Mouse (Mus musculus): ENCODE results near the gene Ugt1a1.

Gene Ugt1a1

GRCm38 (mm10) chr1:88235046-88235893, 23.5 kb downstream of the Ugt1a1 start:
- no peak for DNase-seq (ENCODE audit: low spot score)

- no peak for DNase-seq (ENCODE audit: low spot score)
These were observed 24.2 kb downstream of the Ugt1a1 start for GRCm38 (mm10) chr1:88235894-88236415.

- DNase-seq (ENCODE audit: low spot score): no peak
These were observed 25.6 kb downstream of the Ugt1a1 start for GRCm38 (mm10) chr1:88237311-88237710.

DNA sequence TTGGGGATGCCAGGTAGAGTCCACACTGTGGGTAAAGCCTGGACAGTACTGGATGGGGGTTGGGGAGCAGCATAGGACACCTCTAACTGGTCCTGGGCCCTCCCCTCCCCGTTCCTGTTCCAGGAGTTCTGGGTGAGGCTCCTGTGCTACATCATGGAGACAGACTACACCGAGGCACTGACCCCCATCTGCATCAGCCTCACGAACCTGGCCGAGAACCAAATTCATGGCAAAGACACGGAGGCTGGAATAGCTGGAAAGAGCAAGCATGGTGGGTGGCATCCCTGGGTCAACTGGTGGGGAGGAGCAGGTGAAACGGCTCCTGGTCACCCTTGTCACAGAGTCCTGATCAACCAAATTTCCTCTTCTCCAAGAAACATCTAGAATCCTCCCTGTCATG, 27.0 kb downstream of the Ugt1a1 start:
- no peak for DNase-seq (ENCODE audit: low spot score)

- no peak for DNase-seq (ENCODE audit: low spot score)
These were observed 28.3 kb downstream of the Ugt1a1 start for GRCm38 (mm10) chr1:88240072-88240471.

- no peak for DNase-seq (ENCODE audit: low spot score)
These were observed 28.8 kb downstream of the Ugt1a1 start for GRCm38 (mm10) chr1:88240579-88240978.

DNA sequence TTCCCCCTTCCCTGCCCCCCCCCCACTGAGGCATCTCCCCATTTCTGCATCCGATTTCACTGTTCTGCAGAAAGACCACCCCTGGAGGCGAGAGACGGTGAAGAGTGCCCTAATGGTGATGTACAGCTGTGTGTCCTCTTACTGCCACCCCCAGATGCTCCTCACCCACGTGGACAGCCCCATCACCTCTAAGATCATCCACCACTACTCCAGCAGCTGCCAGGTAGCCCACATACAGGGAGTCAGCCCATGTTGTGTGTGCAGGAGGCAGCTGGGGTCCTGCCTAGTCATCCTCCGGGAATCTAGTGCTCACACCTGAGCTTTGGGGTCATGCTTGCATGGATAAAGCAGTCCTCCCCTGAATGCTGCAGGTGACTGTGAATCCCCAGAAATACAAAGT, 32.1 kb downstream of the Ugt1a1 start:
- DNase-seq (ENCODE audit: low spot score): no peak

DNA sequence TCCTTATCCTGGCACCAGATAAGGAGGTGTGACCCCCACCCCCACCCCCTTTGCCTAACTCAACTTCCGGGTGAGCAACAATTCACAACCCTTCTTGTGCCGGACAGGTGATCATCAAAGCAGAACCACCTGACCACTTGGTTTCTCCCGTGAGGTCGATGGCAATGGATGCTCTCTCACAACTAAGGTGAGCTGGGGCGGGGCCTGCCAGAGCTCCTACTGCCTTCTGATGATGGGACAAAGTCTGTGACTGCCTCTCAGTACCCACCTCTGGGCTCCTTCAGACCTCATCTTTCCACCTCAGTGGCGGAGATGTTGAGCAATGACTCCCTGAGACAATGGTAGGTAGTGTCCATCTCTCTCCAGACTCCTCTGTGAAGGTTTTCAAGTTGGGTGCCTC, 34.1 kb downstream of the Ugt1a1 start:
- DNase-seq (ENCODE audit: low spot score): no peak

GRCm38 (mm10) chr1:88246386-88246785, 34.6 kb downstream of the Ugt1a1 start:
- DNase-seq (ENCODE audit: low spot score): no peak

- DNase-seq (ENCODE audit: low spot score): no peak
These were observed 35.9 kb downstream of the Ugt1a1 start for GRCm38 (mm10) chr1:88247660-88248059.

- DNase-seq (ENCODE audit: low spot score): no peak
These were observed 36.9 kb downstream of the Ugt1a1 start for GRCm38 (mm10) chr1:88248658-88249057.

DNA sequence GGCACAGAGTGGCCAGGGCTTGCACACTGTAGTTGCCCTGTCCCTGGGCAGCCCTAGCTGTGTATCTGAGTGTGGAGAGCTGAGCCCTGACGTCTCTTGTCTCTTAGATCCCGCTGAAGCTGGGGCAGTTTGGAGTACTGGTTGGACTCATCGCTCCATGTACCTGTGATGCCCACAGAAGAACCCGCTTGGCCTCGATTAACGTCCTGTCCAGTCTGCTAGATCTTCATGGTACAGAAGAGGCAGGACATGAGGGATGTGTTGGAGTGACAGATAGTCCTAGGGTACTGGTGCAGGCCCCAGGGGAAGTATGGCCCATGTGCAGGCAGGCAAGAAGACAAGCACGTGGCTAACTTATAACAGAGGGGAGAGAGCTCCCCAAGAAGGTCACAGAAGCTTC, 37.8 kb downstream of the Ugt1a1 start:
- no peak for DNase-seq (ENCODE audit: low spot score)

- no peak for DNase-seq (ENCODE audit: low spot score)
These were observed 38.3 kb downstream of the Ugt1a1 start for GRCm38 (mm10) chr1:88250023-88250422.

- DNase-seq (ENCODE audit: low spot score): no peak
These were observed 41.3 kb downstream of the Ugt1a1 start for GRCm38 (mm10) chr1:88253106-88253505.

DNA sequence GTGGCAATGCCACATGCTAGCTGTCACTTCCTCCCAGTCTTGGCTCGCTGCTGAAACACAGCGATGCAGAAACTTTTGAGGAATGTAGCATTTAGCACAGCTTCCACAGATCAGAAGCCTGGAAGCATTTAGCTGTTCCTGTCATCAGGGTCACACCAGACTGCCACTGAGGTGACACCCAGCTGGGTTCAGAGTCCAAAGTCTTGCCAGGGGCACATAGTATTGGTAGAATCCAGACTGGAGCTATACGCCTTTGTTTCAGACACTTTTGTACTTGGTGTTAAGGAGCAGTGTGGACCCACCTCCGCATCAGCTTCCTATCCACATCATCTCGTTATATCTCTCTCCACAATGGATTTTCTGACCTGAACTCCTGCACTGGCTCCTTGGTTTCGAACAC, 41.8 kb downstream of the Ugt1a1 start:
- DNase-seq (ENCODE audit: low spot score): no peak

- no peak for DNase-seq (ENCODE audit: low spot score)
These were observed 43.2 kb downstream of the Ugt1a1 start for GRCm38 (mm10) chr1:88254793-88255465.

DNA sequence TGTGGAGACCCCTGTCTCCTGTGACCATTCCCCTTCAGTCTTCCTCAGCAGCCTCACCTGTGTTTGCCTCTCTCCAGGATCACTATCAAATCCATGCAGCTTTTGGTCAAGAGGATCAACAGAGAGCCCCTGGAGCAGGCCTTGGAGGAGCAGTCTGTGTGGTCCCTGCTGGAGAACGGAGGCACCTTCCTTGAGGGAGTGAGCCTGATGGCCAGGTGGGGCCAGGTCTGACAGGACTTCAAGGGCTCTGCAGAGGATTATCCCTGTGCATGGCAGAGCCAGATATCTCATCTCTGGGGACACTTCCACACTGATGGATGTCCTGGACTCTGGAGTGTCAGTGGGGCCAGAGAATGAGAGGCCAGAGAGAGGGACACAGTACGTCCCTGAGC, 43.7 kb downstream of the Ugt1a1 start:
- DNase-seq (ENCODE audit: low spot score): no peak

DNA sequence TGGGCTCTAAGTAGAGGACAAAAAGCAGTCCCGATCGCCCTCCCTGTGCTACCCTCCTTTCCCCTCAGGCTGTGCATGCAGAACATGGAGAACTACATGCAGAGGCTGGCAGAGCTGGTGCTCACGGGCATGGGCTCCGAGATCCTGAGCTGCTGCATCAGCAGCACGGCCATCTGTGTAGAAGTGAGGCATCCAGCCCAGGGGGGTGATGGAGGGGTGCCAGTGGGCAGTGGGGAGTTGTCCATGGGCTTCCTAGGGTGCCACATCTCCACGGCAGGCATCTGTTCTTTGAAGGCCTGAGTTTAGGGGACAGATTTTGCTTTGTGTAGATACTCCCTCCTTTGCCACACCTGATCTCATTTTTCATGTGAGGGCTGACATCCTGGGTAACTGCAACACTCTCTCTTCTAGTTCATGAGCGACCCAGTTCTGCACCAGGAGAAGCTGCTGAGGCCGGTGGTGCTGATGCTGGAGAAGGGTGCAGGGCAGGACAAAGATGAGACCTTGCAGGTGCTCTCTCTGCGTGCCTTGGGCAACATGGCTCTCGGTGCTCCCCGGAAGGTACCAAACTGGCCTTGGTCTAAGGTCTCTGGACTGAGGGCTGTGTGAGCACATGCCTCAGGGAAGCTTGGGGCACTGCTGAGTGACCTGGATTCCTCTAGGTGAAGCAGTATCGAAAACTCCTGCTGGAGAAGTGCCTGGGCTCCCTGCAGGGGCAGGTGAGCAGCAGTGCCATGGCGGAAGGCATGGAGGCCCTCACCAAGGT, 44.4 kb downstream of the Ugt1a1 start:
- no peak for DNase-seq (ENCODE audit: low spot score)

- DNase-seq (ENCODE audit: low spot score): no peak
These were observed 45.3 kb downstream of the Ugt1a1 start for GRCm38 (mm10) chr1:88256886-88257663.

DNA sequence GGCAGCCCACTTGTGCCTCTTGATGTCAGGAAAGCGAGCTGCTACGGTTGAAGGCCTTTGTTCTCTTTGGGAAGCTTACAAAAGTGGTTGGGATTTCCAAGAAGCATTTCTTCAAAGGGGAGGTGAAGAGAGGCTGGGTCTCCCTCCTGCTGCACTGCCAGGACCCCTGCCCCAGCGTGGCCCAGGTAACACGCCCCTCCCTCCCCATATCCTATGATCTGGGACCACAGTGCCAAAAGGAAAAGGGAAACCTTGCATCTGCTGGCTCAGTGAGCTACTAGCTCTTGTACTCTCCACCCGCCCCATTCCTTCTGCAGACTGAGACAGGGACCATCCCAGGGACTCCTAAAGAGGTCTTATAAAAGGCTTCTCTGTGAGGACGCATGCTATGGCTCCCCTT, 45.9 kb downstream of the Ugt1a1 start:
- no peak for DNase-seq (ENCODE audit: low spot score)

- no peak for DNase-seq (ENCODE audit: low spot score)
These were observed 46.6 kb downstream of the Ugt1a1 start for GRCm38 (mm10) chr1:88258361-88258760.
